Comparison of ENCODE assay signal across 31 mouse cellular contexts in the genomic region with DNA sequence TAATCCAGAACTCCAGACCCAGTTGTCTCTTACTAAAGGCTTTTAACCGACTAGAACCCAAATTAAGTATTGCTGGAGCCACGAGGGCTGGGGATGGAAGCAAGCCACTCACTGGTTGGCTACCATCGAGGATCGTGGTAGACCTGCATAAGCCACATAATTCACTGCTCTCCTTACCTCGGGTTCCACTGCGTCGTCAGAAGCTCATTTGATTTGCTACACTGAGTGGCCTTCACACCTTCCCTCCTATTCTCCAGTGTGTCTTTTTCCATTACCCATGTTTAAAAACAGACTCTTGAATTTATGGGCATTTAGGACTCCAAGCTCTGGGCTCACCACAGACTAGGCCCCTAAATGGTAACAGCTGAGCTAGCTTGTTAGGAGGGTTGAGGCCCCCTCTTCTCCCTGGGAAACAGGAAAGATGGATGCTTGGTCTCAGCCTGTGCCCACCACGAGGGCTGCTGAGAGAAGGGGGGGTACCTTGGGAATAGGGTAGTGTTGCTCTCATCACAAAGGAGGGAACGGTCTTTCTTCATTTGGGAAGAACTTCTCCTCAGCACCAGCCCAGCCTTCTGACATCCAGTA.
DNase-seq lines count a peak whose midpoint lies in the region; ATAC-seq and TF ChIP-seq lines count a peak whose summit lies in the region.
"Had no signal": no experiment of that assay in that cellular context is flagged by ENCODE, and none has a peak within 500 bp of the region (broad histone marks: within the 10 kb centered on the region; RNA-seq: fewer than 3 reads in every experiment).

No protein-coding gene starts in this region.

- TF ChIP-seq CTCF in intestine, postnatal 0 days (IDR thresholded peaks at IDR 0.05; ENCODE audit: low read depth), result no peak

- H3K36me3 ChIP-seq in intestine, embryonic 14.5 days (ENCODE audit: control insufficient read depth, insufficient read depth, low read length), result no peaks in the 10 kb centered on the region
- H3K36me3 ChIP-seq in intestine, postnatal 0 days (ENCODE audit: control insufficient read depth, insufficient read depth), result no peaks in the 10 kb centered on the region
- no peaks in the 10 kb centered on the region for H3K36me3 ChIP-seq in limb, embryonic 10.5 days
- no peaks in the 10 kb centered on the region for H3K36me3 ChIP-seq in stomach, embryonic 14.5 days (ENCODE audit: control insufficient read depth, insufficient read depth, low read length)
- H3K36me3 ChIP-seq: heart, embryonic 12.5 days; hindbrain, embryonic 12.5 days; midbrain, embryonic 10.5 days; neural tube, embryonic 13.5 days had no signal

- H3K27me3 ChIP-seq in intestine, embryonic 14.5 days (replicated peaks; ENCODE audit: control insufficient read depth, insufficient read depth, low read length), result no peaks in the 10 kb centered on the region
- no peaks in the 10 kb centered on the region for H3K27me3 ChIP-seq in intestine, postnatal 0 days (replicated peaks; ENCODE audit: control insufficient read depth, insufficient read depth, low read length)
- peaks cover 15% of the 10 kb centered on the region; the same call in 1 of the 2 replicates for H3K27me3 ChIP-seq in limb, embryonic 10.5 days (ENCODE audit: low read depth, poor library complexity, severe bottlenecking)
- H3K27me3 ChIP-seq in stomach, embryonic 14.5 days (ENCODE audit: control insufficient read depth, insufficient read depth, low read length), result no peaks in the 10 kb centered on the region
- H3K27me3 ChIP-seq: heart, embryonic 12.5 days; hindbrain, embryonic 12.5 days; neural tube, embryonic 13.5 days; Patski had no signal

- H3K4me3 ChIP-seq in intestine, embryonic 14.5 days (ENCODE audit: low read depth, low read length), result no peak overlapping the region
- no peak overlapping the region for H3K4me3 ChIP-seq in intestine, postnatal 0 days (ENCODE audit: low read depth, low read length)
- H3K4me3 ChIP-seq in limb, embryonic 10.5 days, result no peak overlapping the region
- H3K4me3 ChIP-seq in stomach, embryonic 14.5 days (ENCODE audit: low read depth, low read length), result no peak overlapping the region
- H3K4me3 ChIP-seq: erythroblast, embryonic 14.5 days; forebrain, embryonic 13.5 days; heart, embryonic 12.5 days; hindbrain, embryonic 12.5 days; layer of hippocampus, adult 2 months; midbrain, embryonic 10.5 days; myocyte; neural tube, embryonic 13.5 days had no signal

- H3K4me1 ChIP-seq in intestine, embryonic 14.5 days (replicated peaks; ENCODE audit: control insufficient read depth, insufficient read depth, low read length), result peaks cover 22% of the 10 kb centered on the region
- no peaks in the 10 kb centered on the region for H3K4me1 ChIP-seq in intestine, postnatal 0 days (replicated peaks; ENCODE audit: control insufficient read depth, insufficient read depth, low read length)
- peaks cover 26% of the 10 kb centered on the region for H3K4me1 ChIP-seq in limb, embryonic 10.5 days
- H3K4me1 ChIP-seq in stomach, embryonic 14.5 days (ENCODE audit: control insufficient read depth, insufficient read depth, low read length), result peaks cover 9% of the 10 kb centered on the region; the same call in 1 of the 2 replicates
- H3K4me1 ChIP-seq: heart, embryonic 12.5 days; midbrain, embryonic 10.5 days; neural tube, embryonic 13.5 days had no signal

- H3K4me2 ChIP-seq in intestine, embryonic 14.5 days (ENCODE audit: low read length), result no peak overlapping the region
- H3K4me2 ChIP-seq in intestine, postnatal 0 days (replicated peaks; ENCODE audit: low read depth), result no peak overlapping the region
- H3K4me2 ChIP-seq in stomach, embryonic 14.5 days (replicated peaks; ENCODE audit: low read depth, low read length), result no peak overlapping the region
- H3K4me2 ChIP-seq: forebrain, embryonic 13.5 days; heart, embryonic 12.5 days; hindbrain, embryonic 12.5 days; neural tube, embryonic 13.5 days had no signal

- no peaks in the 10 kb centered on the region for H3K9me3 ChIP-seq in intestine, embryonic 14.5 days (ENCODE audit: control insufficient read depth, low read length)
- no peaks in the 10 kb centered on the region for H3K9me3 ChIP-seq in intestine, postnatal 0 days (ENCODE audit: control insufficient read depth)
- no peaks in the 10 kb centered on the region for H3K9me3 ChIP-seq in limb, embryonic 10.5 days (replicated peaks)
- H3K9me3 ChIP-seq in stomach, embryonic 14.5 days (ENCODE audit: control insufficient read depth, low read depth, low read length), result no peaks in the 10 kb centered on the region
- H3K9me3 ChIP-seq: forebrain, embryonic 13.5 days; heart, embryonic 12.5 days; hindbrain, embryonic 12.5 days; midbrain, embryonic 10.5 days; neural tube, embryonic 13.5 days had no signal

- 49% methylated on average over 9 of the region's 9 CpGs for WGBS in intestine, embryonic 14.5 days
- 71% methylated on average over 9 of the region's 9 CpGs for WGBS in intestine, postnatal 0 days
- 46% methylated on average over 9 of the region's 9 CpGs for WGBS in limb, embryonic 10.5 days
- 62% methylated on average over 9 of the region's 9 CpGs for WGBS in stomach, embryonic 14.5 days

- no peak overlapping the region for H3K9ac ChIP-seq in intestine, embryonic 14.5 days (ENCODE audit: low read length)
- H3K9ac ChIP-seq in intestine, postnatal 0 days (ENCODE audit: low read depth, low read length), result no peak overlapping the region
- H3K9ac ChIP-seq in stomach, embryonic 14.5 days (replicated peaks; ENCODE audit: low read depth, low read length), result no peak overlapping the region
- H3K9ac ChIP-seq: forebrain, embryonic 13.5 days; heart, embryonic 12.5 days; hindbrain, embryonic 12.5 days; neural tube, embryonic 13.5 days had no signal

- DNase-seq in intestine, embryonic 14.5 days (ENCODE audit: low spot score), result no peak
- DNase-seq in limb, embryonic 10.5 days (ENCODE audit: low spot score), result peak; percentile 57
- DNase-seq in kidney, postnatal 14 days, result no peak
- DNase-seq in thymus, postnatal 36 days, result no peak
- DNase-seq: adrenal gland, adult 8-10 months; cerebellum, adult 18-20 months; cerebellum, postnatal 25 days; embryo, embryonic 11 days; gastrocnemius, postnatal 10 days; heart, postnatal 14 days; kidney, adult 9 months; kidney, postnatal 25 days; retina, postnatal 1 day; right cerebral cortex, postnatal 25 days; spleen, adult 18-20 months; thymus, adult 18-20 months had no signal

- ATAC-seq in intestine, embryonic 14.5 days (replicated peaks; ENCODE audit: low FRiP score, low TSS enrichment, low read depth), result no peak; the same call in 1 of the 2 replicates
- ATAC-seq in intestine, postnatal 0 days, result no peak
- ATAC-seq in stomach, embryonic 14.5 days (ENCODE audit: insufficient number of reproducible peaks, insufficient read depth, low FRiP score, low read depth), result no peak
- ATAC-seq in megakaryocyte progenitor cell, adult 5-6 weeks (replicated peaks; ENCODE audit: poor library complexity), result no peak
- ATAC-seq: forebrain, embryonic 13.5 days; lung, postnatal 0 days; midbrain, embryonic 16.5 days; Patski had no signal

- H3K27ac ChIP-seq in intestine, embryonic 14.5 days (ENCODE audit: low read depth), result peak overlapping the region; percentile 73
- H3K27ac ChIP-seq in intestine, postnatal 0 days (ENCODE audit: low read depth, low read length), result no peak overlapping the region
- H3K27ac ChIP-seq in limb, embryonic 10.5 days, result peak overlapping the region; percentile 81
- H3K27ac ChIP-seq in stomach, embryonic 14.5 days (ENCODE audit: low read length), result peak overlapping the region; percentile 67; the same call in 1 of the 2 replicates
- H3K27ac ChIP-seq: forebrain, embryonic 13.5 days; hindbrain, embryonic 12.5 days; layer of hippocampus, adult 2 months; macrophage; midbrain, embryonic 10.5 days; neural tube, embryonic 13.5 days had no signal
